Mouse (Mus musculus) kidney, embryonic 15.5 days (tissue): ENCODE results near the gene Tomm40. TPM values are rescaled to one million over a fixed set of nuclear protein-coding genes. Genes with fewer than 3 reads are reported as not detected.
"Not testable (repeated sequence)": the region's sequence is repeated elsewhere in the genome, so short reads cannot be mapped to it uniquely, and the experiment has no call there.

ENCODE experiments used
- ATAC-seq: fragments of 200-750 bp; cut with Nextera tagmentation; replicated peaks from 2 replicates; pipeline ENCODE4 v1.8.0; 2017; ENCODE audit warnings: moderate TSS enrichment; ENCODE audit not compliant: low FRiP score
- H3K27ac ChIP-seq: fragments of 300-500 bp; sonication (generic); 2 replicates; pipeline ENCODE4 v1.5.1; 2015; ENCODE audit warnings: mild to moderate bottlenecking, inconsistent platforms
- H3K27me3 ChIP-seq: fragments of 300-500 bp; sonication (generic); 2 replicates; pipeline ENCODE4 v1.6.1; 2015; ENCODE audit warnings: inconsistent platforms
- H3K36me3 ChIP-seq: fragments of 300-500 bp; sonication (generic); 2 replicates; pipeline ENCODE4 v1.6.1; 2015; ENCODE audit warnings: inconsistent platforms
- H3K4me1 ChIP-seq: fragments of 300-500 bp; sonication (generic); 2 replicates; pipeline ENCODE4 v1.6.1; 2015; ENCODE audit warnings: inconsistent platforms
- H3K4me2 ChIP-seq: fragments of 300-500 bp; sonication (generic); 2 replicates; pipeline ENCODE4 v1.6.1; 2015; ENCODE audit warnings: moderate library complexity, mild to moderate bottlenecking, inconsistent platforms
- H3K4me3 ChIP-seq: fragments of 300-500 bp; sonication (generic); replicated peaks from 2 replicates; pipeline ENCODE4 v1.5.1; 2015; ENCODE audit warnings: mild to moderate bottlenecking, inconsistent platforms
- H3K9ac ChIP-seq: fragments of 300-500 bp; sonication (generic); 2 replicates; pipeline ENCODE4 v1.6.1; 2015; ENCODE audit warnings: mild to moderate bottlenecking, inconsistent platforms
- H3K9me3 ChIP-seq: fragments of 300-500 bp; sonication (generic); replicated peaks from 2 replicates; pipeline ENCODE4 v1.6.1; 2016; ENCODE audit warnings: inconsistent platforms
- WGBS: fragments of 180-500 bp; shearing (Covaris S2); methylation state at CpG from one replicate; pipeline ENCODE4 v1.1.7; 2015; ENCODE audit warnings: mixed read lengths; 5-methylcytosine and 5-hydroxymethylcytosine counted together
- polyA plus RNA-seq: library from polyadenylated mRNA; unstranded; fragments of >200 nt; fragmentation: Nextera tagmentation; extraction: Ambion mirVana; gene quantifications from 2 replicates; pipeline ENCODE4 v1.2.1, GENCODE M21; 2015

The Tomm40 gene
- polyA plus RNA-seq, 1 experiment from 2014 or later: 177 TPM

DNA sequence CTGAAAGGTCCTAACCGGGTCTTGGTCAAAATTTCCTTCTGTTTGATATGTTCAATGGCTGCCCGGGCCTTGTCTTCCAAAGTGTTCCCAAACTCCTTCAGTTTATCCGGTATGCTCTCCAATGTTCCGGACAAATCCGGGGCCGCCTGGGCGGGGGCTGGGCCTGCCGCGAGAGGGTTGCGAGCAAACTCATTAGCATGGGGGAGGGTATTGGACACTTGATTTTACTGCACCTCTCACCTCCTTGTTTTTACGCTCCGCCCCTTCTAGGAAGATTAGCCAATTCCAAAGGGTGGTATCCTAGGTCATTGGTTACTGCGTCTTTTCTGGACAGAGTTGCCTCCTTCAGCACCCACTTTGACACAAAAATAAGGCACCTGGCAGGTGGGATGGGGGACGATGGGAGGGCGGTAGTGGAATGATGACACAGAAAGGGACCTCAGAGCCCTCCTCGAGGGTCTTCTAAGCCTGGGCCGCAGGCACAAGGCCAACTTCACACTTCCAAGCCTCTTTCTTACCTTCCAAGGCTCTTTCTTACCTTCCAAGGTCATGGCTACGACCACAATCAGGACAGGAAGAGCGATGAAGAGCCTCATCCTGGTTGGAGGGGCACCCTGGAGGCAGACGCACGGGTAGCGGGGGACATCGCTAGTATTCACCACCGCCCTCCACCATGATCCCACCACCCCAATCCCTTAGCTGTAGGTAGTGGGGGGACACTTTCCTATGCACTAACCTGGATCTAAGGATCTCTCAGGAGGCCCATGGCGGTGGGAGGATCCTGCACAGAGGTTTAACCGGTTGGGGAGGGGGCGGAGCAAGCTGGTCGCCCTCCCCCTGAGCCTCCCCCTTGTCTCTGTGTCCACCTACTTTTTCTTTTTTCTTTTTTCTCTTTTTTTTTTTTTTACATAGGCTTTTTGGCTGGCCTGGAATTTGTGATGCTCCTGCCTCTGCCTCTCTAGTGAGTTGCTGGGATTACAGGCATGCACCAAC, 23.1 kb downstream of the Tomm40 start, which contains the start of gene Apoc1:
TSS of gene Apoc1 (minus strand) at position 788 of the 993 bp plus-strand sequence.
- WGBS: 44% methylated on average over 28 of the region's 28 CpGs
- Histone ChIP-seq H3K27me3 (no peaks in the 10 kb centered on the region), H3K4me1 (peaks cover 33% of the 10 kb centered on the region), H3K4me2 (peak within 1 kb of the TSS; percentile 34), H3K9ac (no peak within 1 kb of the TSS), H3K27ac (0 out of 2 replicates have a peak within 1 kb of the TSS, but pooled peaks have one; percentile 18), H3K36me3 (peaks cover 9% of the 10 kb centered on the region), H3K4me3 (peak within 1 kb of the TSS; percentile 6; the same call in 1 of the 2 replicates), H3K9me3 (no peaks in the 10 kb centered on the region)
- no peak for ATAC-seq

DNA sequence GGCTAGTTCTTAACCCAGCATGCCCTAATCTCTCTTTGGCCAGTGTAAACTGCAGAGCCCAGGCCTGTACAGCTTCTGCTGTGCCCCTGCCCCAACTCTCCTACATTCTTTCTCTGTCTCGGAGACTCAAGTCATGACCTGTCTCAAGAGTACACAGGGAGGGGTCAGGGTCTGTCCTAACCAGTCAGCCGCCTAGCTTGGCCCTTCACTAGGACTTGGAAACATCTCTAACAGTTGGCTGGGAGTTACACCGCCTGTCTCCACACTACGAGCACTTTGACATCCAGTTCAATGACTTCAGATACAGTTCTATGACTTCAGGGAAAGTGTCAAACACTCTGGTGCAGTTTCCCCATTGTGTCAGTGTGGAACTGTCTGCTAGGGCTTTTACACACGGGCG, 23.8 kb downstream of the Tomm40 start:
- no peaks in the 10 kb centered on the region for H3K9me3 ChIP-seq
- peaks cover 3% of the 10 kb centered on the region for H3K36me3 ChIP-seq
- 0 out of 2 replicates have a peak overlapping the region, but pooled peaks have one; percentile 18 for H3K27ac ChIP-seq
- H3K27me3 ChIP-seq: no peaks in the 10 kb centered on the region
- no peak for ATAC-seq
- peak overlapping the region; percentile 6; the same call in 1 of the 2 replicates for H3K4me3 ChIP-seq
- H3K4me2 ChIP-seq: peak overlapping the region; percentile 34
- H3K9ac ChIP-seq: no peak overlapping the region
- H3K4me1 ChIP-seq: peaks cover 33% of the 10 kb centered on the region
- 70% methylated on average over 6 of the region's 6 CpGs for WGBS

DNA sequence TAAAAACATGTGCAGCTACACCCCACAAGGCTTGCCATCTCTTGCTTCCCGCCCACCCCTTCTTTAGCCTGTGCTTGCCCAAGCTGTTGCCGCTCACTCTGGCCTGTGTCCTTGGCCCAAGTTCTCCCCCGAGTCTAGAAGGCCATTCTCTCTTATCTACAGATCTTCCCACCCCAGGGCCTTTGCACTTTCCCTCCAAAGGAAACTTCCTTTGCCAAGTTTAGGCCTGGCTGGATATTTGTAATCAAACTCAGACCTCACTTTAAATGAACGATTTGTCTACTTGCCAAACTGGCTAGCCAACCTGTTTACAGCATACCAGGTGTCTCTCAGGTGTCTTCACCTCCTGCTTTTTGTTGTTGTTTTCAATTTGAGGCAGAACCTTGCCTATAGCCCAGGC, 24.4 kb downstream of the Tomm40 start:
- Histone ChIP-seq H3K4me2 (no peak overlapping the region), H3K4me1 (peaks cover 35% of the 10 kb centered on the region), H3K36me3 (no peaks in the 10 kb centered on the region), H3K9me3 (no peaks in the 10 kb centered on the region), H3K9ac (no peak overlapping the region), H3K4me3 (no peak overlapping the region), H3K27ac (no peak overlapping the region), H3K27me3 (no peaks in the 10 kb centered on the region)
- no peak for ATAC-seq
- 84% methylated on average over 4 of the region's 4 CpGs for WGBS

DNA sequence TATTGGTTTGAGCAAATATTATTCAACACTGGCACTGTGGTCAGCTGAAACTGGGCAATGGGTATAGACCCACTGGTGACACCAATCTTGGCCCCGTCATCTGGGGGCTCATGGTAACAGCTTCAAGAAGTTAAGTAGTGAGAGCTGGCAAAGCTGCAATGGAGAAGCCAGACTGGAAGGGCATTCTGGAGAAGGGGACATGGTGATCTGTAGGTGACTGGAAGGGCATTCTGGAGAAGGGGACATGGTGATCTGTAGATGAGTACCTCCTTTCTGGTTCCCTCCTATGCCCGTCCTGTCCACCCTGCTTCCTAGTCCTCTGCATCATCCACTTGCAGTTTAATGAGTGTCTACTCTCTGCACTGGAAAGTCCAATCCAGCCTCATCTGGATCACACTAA, 26.6 kb downstream of the Tomm40 start:
- H3K4me2 ChIP-seq: no peak overlapping the region
- no peak for ATAC-seq
- no peak overlapping the region for H3K4me3 ChIP-seq
- no peaks in the 10 kb centered on the region for H3K36me3 ChIP-seq
- H3K9me3 ChIP-seq: no peaks in the 10 kb centered on the region
- H3K27ac ChIP-seq: no peak overlapping the region
- H3K27me3 ChIP-seq: no peaks in the 10 kb centered on the region
- H3K4me1 ChIP-seq: peaks cover 30% of the 10 kb centered on the region
- WGBS: 79% methylated on average over 2 of the region's 2 CpGs
- no peak overlapping the region for H3K9ac ChIP-seq

DNA sequence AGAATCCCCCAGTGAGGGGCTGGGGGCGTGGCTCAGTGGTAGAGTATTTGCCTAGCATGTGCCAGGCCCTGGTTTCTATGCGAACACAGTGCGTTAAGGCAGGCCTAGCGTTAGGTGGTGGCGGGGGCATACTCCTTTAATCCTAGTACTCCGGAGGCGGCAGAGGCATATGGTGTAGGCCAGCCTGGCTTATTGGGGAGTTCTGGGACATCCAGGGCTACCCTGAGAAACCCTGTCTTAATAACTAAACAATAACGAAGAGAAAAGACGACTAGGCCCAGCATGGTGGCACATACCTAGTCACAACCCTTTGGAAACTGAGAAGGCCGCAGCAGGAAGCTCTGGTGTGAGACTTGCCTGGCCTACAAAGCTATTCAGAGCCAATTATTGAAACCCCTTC, 27.1 kb downstream of the Tomm40 start:
- no peak for ATAC-seq
- no peak overlapping the region for H3K27ac ChIP-seq
- H3K9me3 ChIP-seq: no peaks in the 10 kb centered on the region
- 94% methylated on average over 10 of the region's 10 CpGs for WGBS
- no peak overlapping the region for H3K9ac ChIP-seq
- H3K27me3 ChIP-seq: no peaks in the 10 kb centered on the region
- H3K4me3 ChIP-seq: no peak overlapping the region
- H3K36me3 ChIP-seq: no peaks in the 10 kb centered on the region
- H3K4me2 ChIP-seq: no peak overlapping the region
- peaks cover 27% of the 10 kb centered on the region for H3K4me1 ChIP-seq

GRCm38 (mm10) chr7:19686927-19687583, 28.2 kb downstream of the Tomm40 start:
- ATAC-seq, H3K9me3 ChIP-seq, H3K9ac ChIP-seq, H3K4me2 ChIP-seq, H3K36me3 ChIP-seq, H3K27ac ChIP-seq, H3K4me3 ChIP-seq, H3K27me3 ChIP-seq: not testable (repeated sequence)
- peaks cover 17% of the 10 kb centered on the region for H3K4me1 ChIP-seq
- 74% methylated on average over 8 of the region's 8 CpGs for WGBS

DNA sequence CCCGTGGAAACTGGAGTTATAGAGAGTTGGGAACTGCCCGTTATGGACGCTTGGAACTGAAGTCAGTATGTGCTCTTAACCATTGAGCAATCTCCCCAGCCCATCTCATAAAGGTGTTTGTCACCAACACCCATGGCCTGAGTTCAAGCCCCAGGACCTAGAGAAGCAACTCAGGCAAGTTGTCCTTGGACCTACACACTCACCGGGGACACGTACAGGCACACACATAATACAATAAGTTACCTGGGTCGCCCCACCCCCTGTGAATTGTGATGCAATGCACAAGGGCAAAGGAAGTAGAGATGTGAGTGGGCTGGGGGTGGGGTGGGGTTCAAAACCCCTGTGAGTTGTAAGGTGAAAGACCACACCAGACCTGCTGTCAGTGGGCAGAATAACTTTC, 28.7 kb downstream of the Tomm40 start:
- Histone ChIP-seq H3K4me2 (no peak overlapping the region), H3K9ac (no peak overlapping the region), H3K4me3 (no peak overlapping the region), H3K9me3 (no peaks in the 10 kb centered on the region), H3K36me3 (no peaks in the 10 kb centered on the region), H3K27me3 (no peaks in the 10 kb centered on the region), H3K27ac (no peak overlapping the region), H3K4me1 (peaks cover 12% of the 10 kb centered on the region)
- 75% methylated on average over 6 of the region's 6 CpGs for WGBS
- ATAC-seq: no peak

DNA sequence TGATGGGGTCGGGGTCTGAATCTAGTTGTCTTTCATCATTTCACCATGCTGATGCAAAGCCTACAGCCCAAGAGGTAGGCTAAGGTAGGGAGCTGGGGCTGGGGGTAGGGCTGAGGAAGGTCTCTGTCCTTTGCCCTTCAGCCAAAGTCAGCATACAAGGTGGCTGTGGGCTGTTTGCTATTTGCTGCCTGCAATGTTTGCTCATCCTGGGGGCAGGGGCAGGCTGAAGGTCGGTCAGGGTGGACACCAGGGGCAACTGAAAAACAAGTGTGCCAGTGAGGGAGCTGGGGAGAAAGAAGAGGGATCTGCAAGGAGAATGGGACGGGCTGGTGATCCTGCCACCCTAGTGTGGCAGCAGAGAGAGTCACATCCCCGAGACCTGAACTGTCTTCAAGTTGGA, 29.9 kb downstream of the Tomm40 start:
- 57% methylated on average over 4 of the region's 4 CpGs for WGBS
- no peak for ATAC-seq

DNA sequence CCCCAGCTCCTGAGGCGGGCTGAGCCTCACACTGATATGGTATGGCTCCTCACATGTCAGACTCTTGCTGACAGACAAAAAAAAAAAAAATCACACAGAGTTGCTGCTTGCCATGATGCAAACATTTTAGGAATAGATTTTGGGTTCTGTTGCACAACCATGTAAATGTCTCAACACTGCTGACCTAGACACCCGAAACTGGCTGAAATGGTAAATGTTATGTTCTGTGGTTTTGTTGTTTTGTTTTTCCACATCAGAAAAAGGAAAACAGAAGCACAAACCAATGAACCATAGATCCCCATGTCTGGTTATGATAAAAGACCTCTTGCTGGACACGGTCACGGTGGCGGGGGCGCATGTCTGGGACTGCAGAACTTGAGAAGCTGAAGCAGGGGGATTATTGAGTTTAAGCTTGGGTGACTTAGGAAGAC, 31.5 kb downstream of the Tomm40 start:
- no peaks in the 10 kb centered on the region for H3K36me3 ChIP-seq
- no peak overlapping the region for H3K27ac ChIP-seq
- no peak overlapping the region for H3K4me2 ChIP-seq
- no peaks in the 10 kb centered on the region for H3K27me3 ChIP-seq
- H3K4me3 ChIP-seq: no peak overlapping the region
- ATAC-seq: no peak
- WGBS: 71% methylated on average over 6 of the region's 6 CpGs
- H3K9ac ChIP-seq: no peak overlapping the region
- H3K4me1 ChIP-seq: peaks cover 10% of the 10 kb centered on the region
- no peaks in the 10 kb centered on the region for H3K9me3 ChIP-seq

More for the DNA sequence above, 29.9 kb downstream of the Tomm40 start:
- no peaks in the 10 kb centered on the region for H3K36me3 ChIP-seq
- H3K4me3 ChIP-seq: no peak overlapping the region
- H3K9me3 ChIP-seq: no peaks in the 10 kb centered on the region
- peaks cover 10% of the 10 kb centered on the region for H3K4me1 ChIP-seq
- H3K27ac ChIP-seq: no peak overlapping the region
- no peak overlapping the region for H3K4me2 ChIP-seq
- H3K9ac ChIP-seq: no peak overlapping the region
- no peaks in the 10 kb centered on the region for H3K27me3 ChIP-seq

DNA sequence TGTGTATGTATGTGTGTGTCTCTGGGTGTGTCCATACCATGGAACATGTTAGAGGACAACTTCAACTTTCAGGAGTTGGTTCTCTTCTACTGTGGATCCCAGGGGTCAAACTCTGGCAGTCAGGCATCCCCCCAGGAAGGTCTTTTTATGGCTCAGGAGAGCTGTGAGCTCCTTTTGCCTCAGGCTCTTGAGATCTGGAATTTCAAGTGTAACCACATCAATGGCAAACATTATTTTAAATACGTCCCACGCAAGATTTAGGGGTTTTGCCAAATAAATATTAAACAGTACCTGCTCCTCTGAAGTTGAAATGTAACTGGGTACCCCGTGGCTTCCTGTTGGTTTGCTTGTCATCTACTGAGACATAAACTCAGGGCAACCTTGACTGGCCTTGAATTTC, 32.3 kb downstream of the Tomm40 start:
- H3K4me3 ChIP-seq: no peak overlapping the region
- WGBS: 68% methylated on average over 3 of the region's 3 CpGs
- H3K27ac ChIP-seq: no peak overlapping the region
- no peaks in the 10 kb centered on the region for H3K27me3 ChIP-seq
- no peak overlapping the region for H3K9ac ChIP-seq
- H3K36me3 ChIP-seq: no peaks in the 10 kb centered on the region
- no peak for ATAC-seq
- H3K4me2 ChIP-seq: no peak overlapping the region
- H3K9me3 ChIP-seq: no peaks in the 10 kb centered on the region
- H3K4me1 ChIP-seq: peaks cover 10% of the 10 kb centered on the region

DNA sequence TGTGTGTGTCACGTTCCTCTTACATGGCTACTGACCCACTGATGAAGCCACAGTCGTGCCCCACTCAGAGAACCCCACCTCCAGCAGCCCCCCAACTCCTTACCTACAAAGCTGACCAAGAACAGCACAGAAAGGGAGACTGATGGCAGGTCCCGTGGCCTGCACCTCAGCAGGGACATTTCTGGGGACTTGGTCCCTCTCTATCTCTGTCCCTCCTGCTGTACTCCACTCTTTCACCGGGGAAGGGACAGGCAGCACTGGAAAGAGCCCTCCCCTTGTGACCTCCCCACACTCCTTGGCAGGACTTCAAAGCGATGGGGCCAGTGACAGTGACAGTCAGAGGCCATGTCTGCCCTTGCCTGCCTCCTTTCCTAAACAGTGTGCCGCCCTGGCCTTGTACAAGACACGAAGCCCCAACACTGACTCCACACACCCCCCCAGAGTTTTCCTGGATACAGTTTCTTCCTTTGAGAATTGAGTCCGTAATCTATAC, 34.0 kb downstream of the Tomm40 start, which contains the start of the genes Gm44805 and Apoc4:
TSS of gene Gm44805 (minus strand) at position 222 of the 493 bp plus-strand sequence.
TSS of gene Apoc4 (minus strand) at position 278 of the 493 bp plus-strand sequence.
- no peak within 1 kb of the TSS for H3K27ac ChIP-seq
- H3K27me3 ChIP-seq: no peaks in the 10 kb centered on the region

GRCm38 (mm10) chr7:19680702-19681101, 34.5 kb downstream of the Tomm40 start:
- H3K4me3 ChIP-seq: no peak overlapping the region
- H3K27ac ChIP-seq: no peak overlapping the region
- no peak for ATAC-seq
- H3K4me1 ChIP-seq: peaks cover 7% of the 10 kb centered on the region
- no peak overlapping the region for H3K9ac ChIP-seq
- no peaks in the 10 kb centered on the region for H3K36me3 ChIP-seq
- no peaks in the 10 kb centered on the region for H3K27me3 ChIP-seq
- H3K4me2 ChIP-seq: no peak overlapping the region
- H3K9me3 ChIP-seq: no peaks in the 10 kb centered on the region
- WGBS: 74% methylated on average over 2 of the region's 2 CpGs

More for the DNA sequence above, 34.0 kb downstream of the Tomm40 start, which contains the start of the genes Gm44805 and Apoc4:
- Histone ChIP-seq H3K4me2 (no peak within 1 kb of the TSS), H3K4me1 (peaks cover 10% of the 10 kb centered on the region), H3K9me3 (no peaks in the 10 kb centered on the region), H3K9ac (no peak within 1 kb of the TSS), H3K36me3 (no peaks in the 10 kb centered on the region), H3K4me3 (no peak within 1 kb of the TSS)
- WGBS: 48% methylated on average over 8 of the region's 8 CpGs
- ATAC-seq: no peak
